Mouse (Mus musculus): ENCODE results near the gene Arr3.

DNA sequence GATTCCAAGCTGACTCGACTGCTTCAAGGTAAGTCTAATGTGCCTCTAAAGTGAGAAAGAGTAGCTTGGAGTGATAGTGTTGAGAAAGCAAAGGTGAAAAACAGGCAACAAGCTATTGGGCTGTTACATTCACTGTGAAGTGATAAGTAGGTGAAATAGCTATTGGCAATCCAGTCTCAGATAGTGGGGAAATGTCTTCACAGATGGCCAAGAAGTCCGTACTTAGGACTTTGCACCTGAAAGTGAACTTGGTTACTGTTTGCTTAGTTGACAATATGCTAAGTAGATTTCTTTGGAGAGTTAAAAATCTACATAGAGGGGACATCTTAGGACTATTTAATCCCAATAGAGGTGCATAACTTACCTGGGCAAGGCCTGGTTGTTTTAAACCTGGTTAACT is 59.5 kb downstream of the Arr3 start:
- TF ChIP-seq EP300 (IDR thresholded peaks at IDR 0.05; ENCODE audit: low read depth) (no peak), CTCF (IDR thresholded peaks at IDR 0.05; ENCODE audit: low read depth) (no peak)
